Mouse (Mus musculus) embryonic fibroblast, embryonic 13.5 days (primary cell): ENCODE measurements around the gene Ntrk3.

ENCODE experiments used
- CTCF ChIP-seq: IDR thresholded peaks from 2 replicates; pipeline ENCODE4 v1.5.1; 2011; ENCODE audit warnings: mild to moderate bottlenecking, control low read depth, low read length, moderate library complexity, borderline replicate concordance; ENCODE audit not compliant: insufficient read depth
- POLR2A ChIP-seq: IDR thresholded peaks from 2 replicates; pipeline ENCODE4 v1.6.1; 2011; ENCODE audit warnings: low read depth, mild to moderate bottlenecking, control low read depth, low read length, moderate library complexity

DNA sequence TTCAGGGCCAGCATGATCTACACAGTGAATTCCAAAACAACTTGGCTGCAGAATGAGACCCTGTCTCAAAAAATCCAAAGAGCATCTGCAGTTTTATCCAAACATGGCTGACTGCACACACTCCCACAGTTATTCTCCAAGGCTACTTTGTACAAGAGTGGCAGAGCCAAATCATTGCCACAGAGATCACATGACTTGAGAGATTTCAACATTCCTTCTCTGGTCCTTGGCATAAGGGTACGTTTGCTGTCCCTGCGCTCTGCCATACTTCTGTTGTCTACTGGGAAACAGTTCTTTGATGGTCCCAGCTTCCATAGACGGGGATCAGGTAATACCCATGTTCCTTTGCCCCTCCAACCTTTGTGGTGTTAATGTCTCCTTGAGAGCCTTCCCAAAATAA, 30.7 kb downstream of the Ntrk3 start:
- TF ChIP-seq CTCF = no peak
- no peak for TF ChIP-seq POLR2A
